Mouse (Mus musculus) heart, embryonic 13.5 days (tissue): Measurements from ENCODE around the gene Fam89b. TPM values are rescaled to one million over a fixed set of nuclear protein-coding genes. Genes with fewer than 3 reads are reported as not detected.
"Not testable (repeated sequence)": the region's sequence is repeated elsewhere in the genome, so short reads cannot be mapped to it uniquely, and the experiment has no call there.

Experiments used
- ATAC-seq: fragments of 200-750 bp; cut with Nextera tagmentation; 2 replicates; pipeline ENCODE4 v1.8.0; 2017; ENCODE audit warnings: moderate TSS enrichment; ENCODE audit not compliant: insufficient number of reproducible peaks, low FRiP score, low TSS enrichment; ENCODE audit errors: extremely low read depth
- H3K27ac ChIP-seq: fragments of 300-500 bp; sonication (generic); replicated peaks from 2 replicates; pipeline ENCODE4 v1.5.1; 2015; ENCODE audit warnings: moderate library complexity, mild to moderate bottlenecking, inconsistent platforms
- H3K27me3 ChIP-seq: fragments of 300-500 bp; sonication (generic); replicated peaks from 2 replicates; pipeline ENCODE4 v1.6.1; 2015; ENCODE audit warnings: mild to moderate bottlenecking, inconsistent platforms
- H3K36me3 ChIP-seq: fragments of 300-500 bp; sonication (generic); 2 replicates; pipeline ENCODE4 v1.6.1; 2015; ENCODE audit warnings: mild to moderate bottlenecking, inconsistent platforms
- H3K4me1 ChIP-seq: fragments of 300-500 bp; sonication (generic); 2 replicates; pipeline ENCODE4 v1.6.1; 2015; ENCODE audit warnings: inconsistent platforms
- H3K4me2 ChIP-seq: fragments of 300-500 bp; sonication (generic); 2 replicates; pipeline ENCODE4 v1.6.1; 2015; ENCODE audit warnings: inconsistent platforms, mild to moderate bottlenecking, moderate library complexity
- H3K4me3 ChIP-seq: fragments of 300-500 bp; sonication (generic); 2 replicates; pipeline ENCODE4 v1.5.1; 2015; ENCODE audit warnings: moderate library complexity, mild to moderate bottlenecking, inconsistent platforms
- H3K9ac ChIP-seq: fragments of 300-500 bp; sonication (generic); 2 replicates; pipeline ENCODE4 v1.6.1; 2015; ENCODE audit warnings: inconsistent platforms, mild to moderate bottlenecking, moderate library complexity
- H3K9me3 ChIP-seq: fragments of 300-500 bp; sonication (generic); 2 replicates; pipeline ENCODE4 v1.6.1; 2016; ENCODE audit warnings: inconsistent platforms
- WGBS: fragments of 180-500 bp; shearing (Covaris S2); methylation state at CpG from one replicate; pipeline ENCODE4 v1.1.7; 2015; ENCODE audit warnings: mixed read lengths; 5-methylcytosine and 5-hydroxymethylcytosine counted together
- microRNA-seq: library from miRNA; unstranded; fragments of <30 nt; microRNA quantifications from one replicate; pipeline ENCODE4, GENCODE M21; 2016
- polyA plus RNA-seq: library from polyadenylated mRNA; unstranded; fragments of >200 nt; fragmentation: Nextera tagmentation; extraction: Ambion mirVana; gene quantifications from 2 replicates; pipeline ENCODE4 v1.2.1, GENCODE M21; 2015

Gene Fam89b
- polyA plus RNA-seq, 1 experiment from 2014 or later = 79.7 TPM

DNA sequence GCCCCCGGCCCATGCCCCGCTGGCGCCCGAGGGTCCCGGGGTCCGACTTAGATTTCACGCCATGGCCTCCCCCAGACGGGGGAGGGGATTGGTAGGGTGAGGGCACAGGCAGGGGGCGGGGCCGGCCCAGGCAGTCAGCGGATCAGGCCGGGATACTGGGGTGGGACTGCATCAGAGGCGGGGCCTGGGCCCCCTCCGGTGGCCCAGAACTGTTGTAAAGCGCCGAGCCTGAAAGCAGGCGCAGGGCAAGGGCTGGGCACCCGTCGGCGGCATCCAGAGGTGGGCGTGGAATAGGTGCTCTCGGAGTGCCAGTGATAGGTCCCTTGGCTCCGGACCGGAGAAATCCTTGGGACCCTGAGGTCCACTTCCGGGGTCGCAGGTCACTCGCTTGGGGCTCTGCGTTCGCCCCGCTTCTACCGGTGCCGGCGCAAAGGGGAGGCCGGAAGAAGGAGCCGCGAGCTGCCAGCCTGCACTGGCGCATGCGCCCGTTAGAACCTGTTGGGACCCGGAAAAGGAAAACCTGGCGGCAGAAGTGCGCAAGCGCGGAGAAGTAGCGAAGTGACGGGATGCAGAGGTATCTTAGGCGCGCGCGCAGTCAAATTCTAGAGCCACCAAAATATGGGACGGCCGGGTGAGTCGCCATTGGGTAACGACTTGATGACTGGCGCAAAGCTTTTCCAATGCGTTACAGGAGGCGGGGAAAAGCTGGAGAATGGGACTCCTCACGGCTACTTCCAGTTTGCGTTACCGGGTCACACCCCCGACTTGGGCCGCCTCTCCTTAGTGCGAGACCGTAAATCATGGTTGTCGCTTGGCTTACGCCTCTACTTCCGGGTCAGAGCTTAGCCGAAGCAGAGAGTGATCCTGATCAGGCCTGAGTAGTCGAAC lies 41.0 kb downstream of the Fam89b start, which contains the start of the genes Map3k11 and Pcnx3:
TSS of gene Map3k11 (plus strand) at position 543 of the 888 bp plus-strand sequence.
TSS of gene Pcnx3 (minus strand) at position 709 of the 888 bp plus-strand sequence.
- Histone ChIP-seq H3K36me3 (peaks cover 58% of the 10 kb centered on the region), H3K4me1 (peaks cover 46% of the 10 kb centered on the region), H3K27me3 (no peaks in the 10 kb centered on the region), H3K4me2 (peak within 1 kb of the TSS; percentile 99), H3K27ac (peak within 1 kb of the TSS; percentile 96), H3K9ac (peak within 1 kb of the TSS; percentile 97), H3K9me3 (no peaks in the 10 kb centered on the region), H3K4me3 (peak within 1 kb of the TSS; percentile 81)
- WGBS = under 1% methylated on average over 69 of the region's 69 CpGs
- ATAC-seq = peak; percentile 71

DNA sequence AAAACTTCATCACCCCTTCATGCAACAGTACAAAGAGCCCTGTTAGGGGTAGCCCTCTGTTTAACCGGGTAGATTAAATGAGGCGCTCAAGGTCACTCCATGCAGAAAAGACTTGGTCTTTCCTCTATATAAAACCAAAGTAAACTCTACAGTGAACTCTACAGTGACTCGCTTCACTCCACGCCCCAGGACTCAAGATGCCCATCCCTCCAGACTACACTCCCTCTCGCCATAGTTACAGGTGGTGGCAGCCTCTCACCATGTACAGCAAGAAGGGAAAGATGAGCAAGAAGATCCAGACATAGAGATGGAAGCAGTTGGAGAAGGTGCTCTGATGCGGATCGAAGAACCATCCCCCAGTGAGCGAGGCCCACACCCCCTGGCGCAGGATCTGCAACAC lies 41.7 kb downstream of the Fam89b start:
- Histone ChIP-seq H3K27ac (peak overlapping the region; percentile 96), H3K36me3 (peaks cover 58% of the 10 kb centered on the region)
- WGBS = 18% methylated on average over 9 of the region's 9 CpGs

DNA sequence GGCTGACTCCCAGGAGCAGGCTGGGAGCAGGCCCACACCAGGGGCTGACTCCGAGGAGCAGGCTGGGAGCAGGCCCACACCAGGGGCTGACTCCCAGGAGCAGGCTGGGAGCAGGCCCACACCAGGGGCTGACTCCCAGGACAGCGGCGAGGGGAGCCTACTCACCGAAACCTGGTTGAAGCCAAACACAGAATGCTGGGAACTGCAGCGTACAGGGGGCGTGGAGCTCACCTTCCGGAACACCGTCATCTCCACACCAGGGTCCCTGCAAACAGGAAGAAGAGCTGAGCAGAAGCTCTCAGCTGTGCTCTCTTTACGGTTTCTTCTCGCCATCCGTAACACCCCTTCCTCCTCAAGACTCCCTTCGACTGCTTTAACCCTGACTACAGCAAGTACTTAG lies 42.5 kb downstream of the Fam89b start:
- Histone ChIP-seq H3K36me3 (peaks cover 63% of the 10 kb centered on the region), H3K9ac (peak overlapping the region; percentile 97), H3K4me2 (peak overlapping the region; percentile 99), H3K4me1 (peaks cover 32% of the 10 kb centered on the region), H3K4me3 (peak overlapping the region; percentile 81)
- WGBS = 87% methylated on average over 12 of the region's 12 CpGs
- ATAC-seq, H3K27ac ChIP-seq, H3K27me3 ChIP-seq, H3K9me3 ChIP-seq: not testable (repeated sequence)

More for the DNA sequence above, 41.7 kb downstream of the Fam89b start:
- Histone ChIP-seq H3K4me1 (peaks cover 40% of the 10 kb centered on the region), H3K4me3 (peak overlapping the region; percentile 81), H3K4me2 (peak overlapping the region; percentile 99), H3K27me3 (no peaks in the 10 kb centered on the region), H3K9ac (peak overlapping the region; percentile 97), H3K9me3 (no peaks in the 10 kb centered on the region)
- ATAC-seq = no peak

DNA sequence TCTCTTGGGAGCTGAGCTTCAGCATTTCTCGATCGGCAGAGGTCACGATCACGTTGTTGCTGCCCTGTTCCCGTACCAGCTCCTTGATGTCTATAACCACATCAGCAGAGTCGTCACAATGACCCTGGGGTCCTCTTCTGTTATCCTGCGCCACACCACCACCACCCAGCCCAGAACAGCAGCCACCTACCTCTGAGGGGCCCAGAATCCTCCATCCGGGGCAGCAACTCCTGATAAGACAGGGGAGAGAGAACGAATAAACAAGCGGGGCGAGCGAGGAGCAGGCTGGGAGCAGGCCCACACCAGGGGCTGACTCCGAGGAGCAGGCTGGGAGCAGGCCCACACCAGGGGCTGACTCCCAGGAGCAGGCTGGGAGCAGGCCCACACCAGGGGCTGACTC lies 43.0 kb downstream of the Fam89b start:
- WGBS = 69% methylated on average over 13 of the region's 13 CpGs

DNA sequence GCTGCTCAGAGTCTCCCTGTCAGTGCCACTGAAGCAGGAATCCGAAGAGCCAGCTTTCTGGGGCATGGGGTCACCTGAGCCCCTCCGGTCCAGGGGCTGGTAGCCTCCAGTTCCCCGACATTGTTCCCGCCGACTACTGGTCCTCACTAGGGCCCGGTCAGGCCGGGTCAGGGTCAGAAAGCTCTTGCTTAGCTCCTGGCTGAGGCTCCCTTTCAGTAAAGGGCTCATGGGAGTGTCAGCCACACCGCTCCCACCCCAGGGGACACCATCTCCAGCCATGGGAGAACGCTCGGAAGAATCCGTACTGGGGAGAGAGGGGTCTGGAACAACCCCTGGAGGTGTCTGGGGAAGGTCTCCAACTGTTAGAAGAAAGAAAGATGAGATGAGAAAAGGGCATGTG lies 43.6 kb downstream of the Fam89b start:
- Histone ChIP-seq H3K27ac (no peak overlapping the region), H3K27me3 (no peaks in the 10 kb centered on the region), H3K4me1 (peaks cover 21% of the 10 kb centered on the region), H3K4me2 (no peak overlapping the region), H3K9me3 (no peaks in the 10 kb centered on the region), H3K4me3 (no peak overlapping the region), H3K9ac (no peak overlapping the region), H3K36me3 (peaks cover 65% of the 10 kb centered on the region)
- ATAC-seq = no peak
- WGBS = 90% methylated on average over 11 of the region's 11 CpGs

More for the DNA sequence above, 43.0 kb downstream of the Fam89b start:
- Histone ChIP-seq H3K27me3 (no peaks in the 10 kb centered on the region), H3K9me3 (no peaks in the 10 kb centered on the region), H3K4me2 (no peak overlapping the region), H3K27ac (no peak overlapping the region), H3K4me3 (no peak overlapping the region), H3K9ac (no peak overlapping the region), H3K4me1 (peaks cover 27% of the 10 kb centered on the region), H3K36me3 (peaks cover 65% of the 10 kb centered on the region)
- ATAC-seq = no peak

DNA sequence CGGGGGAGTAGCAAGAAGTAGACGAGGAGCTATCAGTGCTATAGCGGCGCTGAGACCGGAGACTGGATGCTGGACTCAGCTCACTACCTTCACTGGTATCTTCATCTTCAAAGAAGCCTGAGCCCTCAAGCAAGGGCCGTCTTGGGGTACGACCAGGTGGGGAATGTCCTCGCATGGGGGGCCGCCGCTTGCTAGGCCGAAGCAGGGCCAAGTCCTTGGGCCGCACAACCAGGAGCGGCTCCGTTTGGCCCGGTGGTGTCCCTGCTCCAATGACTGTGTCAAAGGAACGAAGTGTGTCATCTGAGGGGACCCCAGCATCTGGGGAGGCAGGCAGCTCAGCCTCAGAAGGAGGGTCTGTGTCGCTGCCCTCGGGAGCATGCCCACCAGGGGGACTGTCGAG lies 44.0 kb downstream of the Fam89b start:
- no peaks in the 10 kb centered on the region for H3K27me3 ChIP-seq
- H3K4me1 ChIP-seq = peaks cover 17% of the 10 kb centered on the region
- H3K27ac ChIP-seq = no peak overlapping the region
- ATAC-seq = no peak
- WGBS = 90% methylated on average over 19 of the region's 19 CpGs
- H3K9ac ChIP-seq = no peak overlapping the region
- H3K36me3 ChIP-seq = peaks cover 65% of the 10 kb centered on the region
- H3K4me3 ChIP-seq = no peak overlapping the region
- no peaks in the 10 kb centered on the region for H3K9me3 ChIP-seq
- H3K4me2 ChIP-seq = no peak overlapping the region

DNA sequence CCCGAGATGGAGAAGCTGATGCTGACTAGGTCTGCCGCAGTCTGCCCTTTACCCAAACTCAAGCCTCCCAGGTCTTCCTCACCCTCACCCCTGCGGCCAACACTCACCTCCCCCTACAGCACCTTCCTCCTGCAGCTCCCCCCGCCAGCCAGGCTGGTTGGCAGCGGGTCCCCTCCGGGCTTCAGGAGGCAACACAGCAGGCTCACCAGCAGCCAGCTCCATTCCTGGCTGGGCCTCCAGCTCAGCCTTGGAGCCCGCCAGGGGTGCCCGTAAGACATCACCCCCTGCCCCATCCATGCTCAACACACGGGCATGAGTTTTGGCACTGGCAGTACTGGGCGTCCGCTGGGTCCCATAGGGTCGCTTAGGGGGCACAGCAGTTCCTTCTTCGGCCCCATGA lies 44.5 kb downstream of the Fam89b start:
- ATAC-seq = no peak
- peaks cover 12% of the 10 kb centered on the region for H3K4me1 ChIP-seq
- peaks cover 70% of the 10 kb centered on the region for H3K36me3 ChIP-seq
- no peak overlapping the region for H3K4me2 ChIP-seq
- H3K27me3 ChIP-seq = no peaks in the 10 kb centered on the region
- H3K9me3 ChIP-seq = no peaks in the 10 kb centered on the region
- WGBS = 89% methylated on average over 13 of the region's 13 CpGs
- no peak overlapping the region for H3K9ac ChIP-seq
- H3K4me3 ChIP-seq = no peak overlapping the region
- H3K27ac ChIP-seq = no peak overlapping the region

DNA sequence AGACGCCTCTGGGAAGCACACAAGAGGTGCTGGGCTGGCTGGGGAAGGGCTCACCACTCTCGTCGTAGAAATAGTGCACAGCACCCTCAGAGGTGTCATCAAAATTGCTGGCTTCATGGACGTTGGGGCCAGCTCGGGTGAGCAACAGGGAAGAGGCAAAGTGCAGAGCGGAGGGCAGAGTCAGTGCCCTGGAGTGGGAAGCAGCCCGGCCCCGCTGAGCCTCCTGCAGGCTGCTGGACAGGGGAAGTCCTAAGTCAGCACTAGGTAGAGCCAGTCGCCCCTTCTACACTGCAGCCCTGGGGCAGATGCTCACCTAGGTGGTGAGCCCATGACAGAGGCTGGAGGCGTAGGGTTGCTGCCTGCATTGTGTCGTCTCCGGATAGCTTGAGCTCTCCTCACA lies 45.2 kb downstream of the Fam89b start:
- no peak overlapping the region for H3K9ac ChIP-seq
- H3K4me2 ChIP-seq = no peak overlapping the region
- no peaks in the 10 kb centered on the region for H3K9me3 ChIP-seq
- peaks cover 12% of the 10 kb centered on the region for H3K4me1 ChIP-seq
- no peak overlapping the region for H3K4me3 ChIP-seq
- H3K36me3 ChIP-seq = peaks cover 77% of the 10 kb centered on the region
- no peak for ATAC-seq
- H3K27me3 ChIP-seq = no peaks in the 10 kb centered on the region
- WGBS = 89% methylated on average over 12 of the region's 12 CpGs
- H3K27ac ChIP-seq = no peak overlapping the region

DNA sequence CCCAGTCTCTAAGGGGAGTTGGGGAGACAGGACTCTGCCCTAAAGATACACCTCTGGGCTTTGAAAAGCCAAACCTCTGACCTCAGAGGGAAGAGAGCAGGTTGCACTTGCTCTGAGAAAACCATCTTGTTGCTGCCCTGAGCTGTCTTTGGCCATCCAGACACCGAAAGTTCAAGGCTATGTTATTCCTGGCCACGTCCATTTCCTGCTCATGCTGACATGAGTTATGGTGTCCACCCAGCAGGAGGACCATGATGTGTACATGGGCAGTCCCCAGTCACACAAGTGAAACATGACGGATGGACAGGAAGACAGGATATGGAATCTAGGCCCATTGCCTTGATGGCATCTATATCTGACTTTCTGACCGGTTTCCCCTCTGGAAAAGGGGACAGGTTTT lies 49.0 kb downstream of the Fam89b start:
- no peak overlapping the region for H3K4me3 ChIP-seq
- peaks cover 96% of the 10 kb centered on the region for H3K36me3 ChIP-seq
- H3K9me3 ChIP-seq = no peaks in the 10 kb centered on the region
- H3K27ac ChIP-seq = no peak overlapping the region
- no peaks in the 10 kb centered on the region for H3K27me3 ChIP-seq
- no peak overlapping the region for H3K4me2 ChIP-seq
- H3K4me1 ChIP-seq = no peaks in the 10 kb centered on the region
- ATAC-seq = no peak
- WGBS = 75% methylated on average over 4 of the region's 4 CpGs
- H3K9ac ChIP-seq = no peak overlapping the region

Small RNA genes within 50 kb of the gene (microRNA-seq; reads per million reads assigned to microRNA genes)
- gene Mir6987 = not detected

Other genes with a start within 250 kb of the Fam89b start
- gene Mus81, start 241.3 kb downstream of the Fam89b start, polyA plus RNA-seq = 36.8 and 38.9 TPM in 2 replicates
- gene Cfl1, start 239.2 kb downstream of the Fam89b start, polyA plus RNA-seq = 1,825 and 1,925 TPM in 2 replicates
- not detected in 2 replicates for gene 1700020D05Rik, start 225.9 kb downstream of the Fam89b start, polyA plus RNA-seq
- gene Snx32, start 219.1 kb downstream of the Fam89b start, polyA plus RNA-seq = 13.5 and 14.8 TPM in 2 replicates
- gene Ovol1, start 169.0 kb downstream of the Fam89b start, polyA plus RNA-seq = 0.07 and 0.13 TPM in 2 replicates
- 2.2 and 2.7 TPM in 2 replicates for gene Ap5b1, start 161.6 kb downstream of the Fam89b start, polyA plus RNA-seq
- gene Rnaseh2c, start 127.8 kb downstream of the Fam89b start, polyA plus RNA-seq = 109 and 113 TPM in 2 replicates
- gene Kat5, start 119.4 kb downstream of the Fam89b start, polyA plus RNA-seq = 31.0 and 31.5 TPM in 2 replicates
- gene Rela, start 92.2 kb downstream of the Fam89b start, polyA plus RNA-seq = 35.9 and 37.4 TPM in 2 replicates
- gene Sipa1, start 65.9 kb downstream of the Fam89b start, polyA plus RNA-seq = 21.9 and 23.2 TPM in 2 replicates
- 23.2 and 24.0 TPM in 2 replicates for gene Map3k11, start 40.9 kb downstream of the Fam89b start, polyA plus RNA-seq
- gene Pcnx3, start 40.7 kb downstream of the Fam89b start, polyA plus RNA-seq = 13.6 and 14.9 TPM in 2 replicates
- gene Kcnk7, start 25.3 kb downstream of the Fam89b start, polyA plus RNA-seq = 0.29 TPM in 1 of 2 replicates, not detected in the other
- gene Ehbp1l1, start 3.3 kb downstream of the Fam89b start, polyA plus RNA-seq = 85.9 and 96.8 TPM in 2 replicates
- 22.5 and 24.7 TPM in 2 replicates for gene Ltbp3, start 11.3 kb upstream of the Fam89b start, polyA plus RNA-seq
- gene Scyl1, start 41.8 kb upstream of the Fam89b start, polyA plus RNA-seq = 55.8 and 59.6 TPM in 2 replicates
- gene Frmd8, start 145.6 kb upstream of the Fam89b start, polyA plus RNA-seq = 27.4 and 29.0 TPM in 2 replicates
- 3.7 and 4.2 TPM in 2 replicates for gene Slc25a45, start 148.2 kb upstream of the Fam89b start, polyA plus RNA-seq
- 1.9 and 2.0 TPM in 2 replicates for gene Tigd3, start 164.5 kb upstream of the Fam89b start, polyA plus RNA-seq
- gene Dpf2, start 183.4 kb upstream of the Fam89b start, polyA plus RNA-seq = 98.1 and 104 TPM in 2 replicates
- gene Cdc42ep2, start 195.2 kb upstream of the Fam89b start, polyA plus RNA-seq = 8.9 and 9.3 TPM in 2 replicates
- gene Pola2, start 234.5 kb upstream of the Fam89b start, polyA plus RNA-seq = 47.2 and 49.5 TPM in 2 replicates